Mouse (Mus musculus): ENCODE measurements at regions not wholly inside any gene's neighbourhood (a gene's known extent, or its start where the extent isn't known, plus 50 kb on each side); places are given as distances from the start of the nearest gene placed in this dataset.

DNA sequence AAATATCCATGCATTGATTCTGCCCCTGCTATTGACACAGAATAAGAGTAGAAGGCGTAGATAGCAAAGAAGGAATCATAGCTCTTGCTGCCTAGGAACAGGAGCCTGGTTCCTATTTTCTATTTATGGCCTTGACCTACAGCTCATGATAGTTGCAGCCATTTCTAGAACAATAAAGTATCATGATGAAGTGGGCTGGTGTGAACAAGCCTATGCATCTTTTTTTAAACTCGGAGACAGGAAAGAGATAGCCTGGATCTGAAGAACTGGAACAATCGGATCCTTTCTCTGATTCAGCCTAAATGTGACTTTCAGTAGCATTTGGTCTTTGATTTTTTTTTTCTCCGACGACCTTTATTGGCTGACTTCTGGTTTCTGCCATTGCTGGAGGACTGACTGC, 541.4 kb downstream of the Galc start:
- DNase-seq (ENCODE audit: low read depth, low spot score) = no peak

Measured in CD4-positive, CD25-positive, alpha-beta regulatory T cell, adult 2 months (primary cell).